Mouse (Mus musculus): ENCODE measurements at regions not wholly inside any gene's neighbourhood (a gene's known extent, or its start where the extent isn't known, plus 50 kb on each side); places are given as distances from the start of the nearest gene placed in this dataset.

DNA sequence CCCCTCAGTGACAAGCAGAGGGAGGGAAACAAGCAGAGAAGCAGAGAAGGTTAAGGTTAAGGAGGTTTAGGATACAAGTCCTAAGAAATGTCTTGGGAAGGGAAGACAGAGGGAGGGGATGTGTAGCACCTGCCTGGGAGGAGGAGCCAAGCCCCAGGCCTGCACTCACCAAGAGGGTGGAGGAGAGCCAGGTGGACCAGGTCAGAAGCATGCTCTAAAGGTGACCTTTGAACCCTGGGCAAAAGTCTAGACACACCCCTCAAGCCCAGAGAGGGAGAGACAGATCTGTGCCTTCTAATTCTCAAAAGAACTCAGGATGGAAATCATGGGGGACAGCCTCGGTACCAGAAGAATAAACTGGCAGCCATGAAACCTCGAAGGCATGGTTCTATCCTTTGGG lies 54.4 kb upstream of the Calm2 start:
- in situ Hi-C loops (cut with MboI; ENCODE audit: low sequenced_read_pairs), result no loop called here

DNA sequence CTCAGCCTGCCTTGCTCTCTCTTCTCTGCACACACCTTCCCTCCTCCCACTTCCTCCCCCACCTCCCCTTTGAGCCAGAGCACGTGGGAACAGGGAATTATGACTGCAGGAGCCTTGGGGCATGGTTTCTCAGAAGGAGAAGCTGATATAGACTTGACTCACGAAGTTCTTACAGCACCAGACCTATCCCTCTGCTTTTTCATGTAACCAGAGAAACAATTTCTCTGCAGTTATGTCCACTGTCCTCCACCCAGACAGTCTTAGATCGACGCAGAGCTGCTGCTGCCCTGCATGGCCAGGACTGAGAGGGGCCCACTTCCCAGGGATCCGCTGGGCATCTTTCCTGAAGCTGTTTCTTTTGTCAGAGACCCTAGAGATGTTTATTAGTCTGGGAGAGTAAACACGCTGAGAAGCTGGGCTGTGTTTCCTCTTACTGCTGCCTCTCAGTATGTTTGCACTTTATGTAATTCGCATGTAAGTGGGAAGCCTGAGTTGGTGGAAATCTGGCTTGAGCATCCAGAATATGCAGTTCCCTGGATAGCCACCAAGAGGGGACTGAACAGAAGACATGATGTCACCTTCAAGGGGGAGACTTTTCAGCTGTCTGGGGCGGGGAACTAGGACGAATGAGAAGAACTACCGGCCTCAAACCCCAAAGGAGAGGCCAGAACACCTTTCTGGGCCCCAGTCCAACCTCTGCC lies 55.1 kb upstream of the Calm2 start:
- in situ Hi-C loops (cut with MboI; ENCODE audit: low sequenced_read_pairs), result no loop called here

DNA sequence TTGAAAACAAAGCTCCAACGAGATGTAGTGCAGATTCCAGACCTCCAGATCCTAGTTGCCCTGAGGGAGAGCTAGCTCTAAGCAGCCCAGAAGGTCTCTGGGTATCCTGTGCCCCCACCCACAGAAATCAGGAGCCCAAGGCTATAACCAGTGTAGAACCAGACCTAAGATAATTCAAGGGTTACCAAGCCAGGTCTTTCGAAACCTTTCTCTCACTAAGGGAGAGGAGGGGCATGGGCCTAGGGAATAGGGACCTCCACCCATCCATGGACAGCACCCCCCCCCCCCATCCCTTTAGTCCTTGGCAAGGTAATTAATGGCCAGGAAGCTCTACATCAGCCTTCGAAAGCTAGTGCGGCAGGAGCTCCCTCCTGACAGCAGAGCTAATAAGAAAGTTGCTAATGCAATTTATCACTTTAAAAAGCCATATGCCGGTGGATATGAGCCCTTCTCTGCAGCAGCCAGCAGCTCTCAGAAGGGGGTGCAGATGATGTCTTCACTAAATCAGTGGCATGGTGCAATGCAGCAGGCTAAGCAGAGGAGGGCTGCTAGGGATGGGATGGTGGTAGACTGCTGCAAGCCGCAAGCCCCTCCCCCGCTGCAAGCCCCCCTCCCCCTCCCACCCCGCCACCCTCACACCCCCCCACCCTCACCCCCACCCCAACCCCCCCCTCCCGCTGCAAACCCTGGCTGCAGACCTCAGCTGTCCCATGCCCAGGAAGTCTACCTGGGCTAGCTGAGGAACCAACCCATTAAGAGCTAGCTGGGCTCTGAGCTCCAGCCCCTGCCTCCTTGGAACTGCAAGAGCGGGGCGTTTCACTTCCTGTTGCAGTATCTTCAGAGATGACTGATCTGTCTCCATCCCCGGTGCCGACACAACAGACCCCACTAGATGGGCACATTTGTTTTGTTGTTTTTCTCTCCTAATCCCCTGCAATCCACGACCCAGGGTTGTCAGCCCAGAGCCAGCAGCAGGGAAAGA lies 55.9 kb upstream of the Calm2 start:
- in situ Hi-C loops (cut with MboI; ENCODE audit: low sequenced_read_pairs), result no loop called here

DNA sequence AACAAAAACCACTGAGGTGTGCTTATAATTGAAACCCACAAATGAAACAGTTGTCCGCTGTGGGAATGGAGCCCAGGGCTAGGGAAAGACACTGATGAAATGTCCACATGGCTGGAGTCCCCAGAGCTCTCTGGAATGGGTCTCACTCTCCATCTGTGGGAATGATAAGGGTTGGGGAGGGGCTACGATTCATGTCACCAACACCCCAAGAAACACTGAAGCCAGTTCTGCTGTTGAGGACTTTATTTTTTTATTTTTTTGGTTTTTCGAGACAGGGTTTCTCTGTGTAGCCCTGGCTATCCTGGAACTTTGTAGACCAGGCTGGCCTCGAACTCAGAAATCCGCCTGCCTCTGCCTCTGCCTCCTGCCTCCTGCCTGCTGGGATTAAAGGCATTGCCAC lies 56.8 kb upstream of the Calm2 start:
- in situ Hi-C loops (cut with MboI; ENCODE audit: low sequenced_read_pairs), result no loop called here

DNA sequence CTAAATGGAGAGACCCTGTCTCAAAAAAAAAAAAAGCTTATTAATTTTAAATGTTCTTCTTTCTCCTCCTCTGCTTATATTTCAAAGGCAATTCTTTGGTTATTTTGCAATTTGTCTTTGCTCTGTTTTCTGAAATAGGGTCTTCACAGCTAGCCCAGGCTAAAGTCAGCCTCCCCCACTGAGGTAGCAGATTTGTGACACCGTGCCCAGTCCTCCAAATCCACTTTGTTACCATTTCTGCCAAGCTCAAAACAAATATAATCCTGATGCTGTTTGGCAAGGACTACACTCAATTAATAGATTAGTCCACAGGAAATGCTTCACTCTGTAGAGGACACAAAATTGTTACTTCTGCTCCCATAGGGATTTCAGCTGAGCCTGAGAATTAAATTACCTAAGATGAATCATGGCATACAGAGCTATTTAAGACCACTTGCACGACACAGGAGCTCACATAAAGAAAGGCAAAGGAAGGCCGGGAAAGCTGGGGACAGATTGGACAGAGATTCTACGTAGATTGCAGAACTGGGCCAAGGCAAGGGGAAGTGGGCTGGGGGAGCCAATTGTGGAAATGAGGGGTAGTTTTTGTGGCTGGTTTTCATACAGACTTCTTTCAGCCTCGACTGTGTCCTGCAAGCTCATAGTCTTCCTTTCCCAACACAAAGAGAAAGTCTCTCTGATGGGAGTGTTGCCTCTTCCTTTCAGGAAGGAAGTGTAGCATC lies 58.4 kb upstream of the Calm2 start:
- in situ Hi-C loops (cut with MboI; ENCODE audit: low sequenced_read_pairs), result no loop called here

DNA sequence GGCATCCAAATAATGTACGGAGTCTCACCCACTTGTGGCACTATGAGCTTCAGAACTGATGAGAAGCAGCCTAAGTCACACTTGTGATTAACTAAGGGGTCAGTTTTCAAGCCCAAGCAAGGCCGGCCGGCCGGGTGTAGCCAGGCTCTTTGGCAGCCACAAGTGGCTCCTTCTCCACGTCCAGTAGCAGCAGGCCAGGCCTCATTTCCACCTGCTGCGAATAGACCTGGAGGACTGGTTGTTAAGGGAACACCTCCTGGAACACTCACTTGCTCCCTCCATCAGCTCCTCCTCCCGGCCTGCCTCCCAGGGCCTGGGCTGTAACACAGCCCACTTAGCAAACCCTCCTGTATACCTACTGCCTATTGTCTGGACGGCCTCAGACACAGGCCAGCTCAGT lies 61.1 kb upstream of the Calm2 start:
- in situ Hi-C loops (cut with MboI; ENCODE audit: low sequenced_read_pairs), result no loop called here

DNA sequence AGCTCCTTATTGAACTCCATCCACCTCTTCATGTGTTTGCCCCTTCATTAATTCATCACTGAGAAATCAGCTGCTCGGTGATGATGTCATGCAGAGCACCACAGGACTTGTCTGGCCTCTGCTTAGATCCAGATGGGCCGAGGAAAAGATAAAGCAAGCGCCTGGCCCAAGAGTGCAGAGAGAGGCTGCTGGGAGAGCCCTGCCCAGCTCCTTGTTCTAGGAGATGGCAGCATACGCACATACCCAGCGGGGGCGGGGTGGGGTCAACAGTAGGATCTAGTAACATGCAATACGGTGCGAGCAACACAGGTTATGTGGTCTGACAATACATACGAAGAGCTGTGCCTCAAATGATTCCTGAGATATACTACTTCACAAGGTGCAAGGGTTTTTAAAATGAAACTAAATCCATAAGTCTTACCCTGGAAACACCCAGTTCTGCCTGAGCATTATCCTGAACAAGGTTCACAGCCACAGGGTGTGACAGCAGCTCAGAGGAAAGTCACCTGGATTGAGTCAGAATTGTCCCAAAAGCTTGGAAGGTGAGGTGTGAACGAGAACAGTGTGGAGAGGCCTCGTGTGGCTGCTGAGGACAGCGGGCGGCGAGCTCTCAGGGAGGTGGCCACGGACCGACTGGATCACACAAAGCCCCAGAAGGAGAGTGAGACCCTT lies 62.0 kb upstream of the Calm2 start:
- in situ Hi-C loops (cut with MboI; ENCODE audit: low sequenced_read_pairs), result no loop called here

DNA sequence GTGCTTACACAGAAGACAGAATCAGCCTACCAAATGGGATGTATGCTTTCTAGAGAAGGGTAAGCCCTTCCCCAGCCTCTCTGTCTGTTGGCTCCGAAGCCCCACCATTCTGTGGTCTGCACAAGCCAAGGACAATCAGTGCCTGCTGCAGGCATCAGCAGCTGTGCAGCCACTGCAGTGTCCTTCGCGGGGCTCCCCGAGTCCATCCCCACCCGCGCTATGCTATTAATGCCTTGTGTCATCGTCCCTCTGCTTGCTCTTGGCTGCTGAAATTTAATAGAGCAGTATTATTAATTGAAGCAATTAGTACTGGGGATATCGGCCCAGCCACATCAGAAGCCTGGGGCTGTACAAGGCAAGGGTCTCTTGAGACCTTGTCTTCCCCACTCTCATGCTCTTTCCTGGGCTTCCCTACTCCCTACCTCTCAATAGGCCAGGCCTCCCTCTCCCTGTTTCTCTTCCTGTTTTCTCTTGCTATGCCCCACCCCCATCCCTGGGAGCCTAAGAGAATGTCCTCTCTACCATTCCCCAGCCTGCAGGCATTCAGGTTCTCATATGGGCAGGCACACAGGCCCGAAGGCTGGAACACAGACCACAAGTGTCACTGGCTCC lies 65.4 kb upstream of the Calm2 start:
- in situ Hi-C loops (cut with MboI; ENCODE audit: low sequenced_read_pairs), result no loop called here

DNA sequence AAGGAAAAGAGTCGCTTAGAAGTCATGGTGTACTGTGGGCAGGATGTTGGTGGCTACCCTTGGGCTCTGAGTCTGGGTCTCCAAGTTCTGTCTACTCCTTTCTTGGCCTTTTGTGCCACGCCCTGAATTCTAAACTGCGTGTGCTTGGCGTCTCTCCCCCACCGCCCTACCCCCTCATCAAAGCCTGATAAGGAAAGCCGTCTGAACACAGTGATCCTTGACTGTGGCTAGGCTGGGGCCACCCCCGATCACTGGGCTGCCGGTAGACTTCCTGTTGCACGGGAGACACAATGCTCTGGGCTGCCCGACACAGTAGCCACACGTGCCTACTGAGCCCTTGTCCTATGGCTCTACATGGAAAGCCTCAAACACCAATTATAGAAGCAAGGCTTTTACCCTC lies 67.1 kb upstream of the Calm2 start:
- in situ Hi-C loops (cut with MboI; ENCODE audit: low sequenced_read_pairs), result no loop called here

DNA sequence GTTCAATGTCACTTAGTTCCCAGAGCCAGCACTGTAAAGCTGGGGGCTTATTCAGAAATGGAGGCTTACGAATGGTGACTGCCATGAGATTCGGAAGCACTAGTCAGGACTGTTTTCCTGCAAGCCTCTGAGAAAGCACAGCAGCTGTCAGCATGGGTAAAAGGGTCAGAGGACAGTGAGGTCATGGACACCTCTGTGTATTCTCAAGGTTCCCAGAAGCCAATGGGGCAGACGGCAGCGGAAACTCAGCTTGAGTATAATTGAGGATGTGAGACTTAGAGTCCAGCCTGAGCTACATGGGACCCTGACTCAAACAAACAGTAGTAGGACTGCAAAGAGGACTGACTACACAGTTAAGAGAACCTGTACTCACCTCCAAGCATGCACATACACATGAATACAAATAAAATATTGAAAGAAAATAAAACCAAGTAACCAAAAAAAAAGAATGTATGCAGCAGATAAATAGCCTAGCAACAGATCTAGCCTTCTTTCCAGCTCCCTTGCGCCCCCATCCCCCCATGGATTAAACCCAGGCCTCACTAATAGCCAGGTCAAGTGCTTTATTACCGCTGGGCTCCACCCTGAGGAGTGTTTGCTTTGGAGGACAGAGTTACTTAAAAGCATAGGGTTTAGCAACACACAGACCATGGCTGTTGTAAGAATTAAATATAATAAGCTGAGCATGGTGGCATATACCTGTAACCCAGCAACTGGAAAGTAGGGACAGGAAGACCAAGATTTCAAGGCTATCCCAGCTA lies 67.8 kb upstream of the Calm2 start:
- in situ Hi-C loops (cut with MboI; ENCODE audit: low sequenced_read_pairs), result no loop called here

DNA sequence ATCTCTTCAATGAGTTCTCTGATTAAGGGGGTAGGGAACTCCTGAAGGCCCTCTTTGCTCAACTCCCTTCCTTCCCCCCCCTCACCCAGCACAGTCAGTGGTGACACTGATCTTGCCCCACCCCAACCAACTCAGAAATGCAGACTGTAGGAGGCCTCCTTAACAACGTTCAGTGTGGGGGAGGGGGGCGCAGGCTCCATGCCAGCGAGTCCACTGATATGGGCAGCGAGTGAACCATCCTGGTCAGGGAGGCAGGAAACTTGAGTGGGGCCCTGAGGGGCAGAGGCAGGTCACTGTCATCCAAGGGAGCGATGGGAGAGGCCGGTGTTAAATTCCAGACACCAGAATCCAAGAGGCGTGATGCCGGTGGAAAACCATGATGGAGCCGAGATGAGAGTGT lies 70.5 kb upstream of the Calm2 start:
- in situ Hi-C loops (cut with MboI; ENCODE audit: low sequenced_read_pairs), result no loop called here

DNA sequence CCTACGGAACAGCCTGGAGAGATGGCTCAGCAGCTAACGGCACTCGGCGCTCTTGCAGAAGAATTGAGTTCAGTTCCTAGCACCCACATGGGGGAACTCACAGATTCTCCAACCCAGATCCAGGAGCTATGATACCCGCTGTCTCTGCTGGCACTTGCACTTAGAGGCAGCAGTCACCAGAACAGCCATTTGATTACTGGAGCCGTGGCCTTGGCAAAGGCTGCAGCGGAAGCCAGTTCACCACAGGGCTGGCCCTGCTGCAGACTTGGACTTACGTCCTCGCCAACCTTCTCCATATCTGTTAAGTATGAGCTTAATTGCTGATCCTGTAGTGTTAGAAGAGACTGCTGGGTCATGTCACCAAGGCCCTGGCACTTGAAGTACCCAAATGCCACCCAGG lies 72.7 kb upstream of the Calm2 start:
- in situ Hi-C loops (cut with MboI; ENCODE audit: low sequenced_read_pairs), result no loop called here

DNA sequence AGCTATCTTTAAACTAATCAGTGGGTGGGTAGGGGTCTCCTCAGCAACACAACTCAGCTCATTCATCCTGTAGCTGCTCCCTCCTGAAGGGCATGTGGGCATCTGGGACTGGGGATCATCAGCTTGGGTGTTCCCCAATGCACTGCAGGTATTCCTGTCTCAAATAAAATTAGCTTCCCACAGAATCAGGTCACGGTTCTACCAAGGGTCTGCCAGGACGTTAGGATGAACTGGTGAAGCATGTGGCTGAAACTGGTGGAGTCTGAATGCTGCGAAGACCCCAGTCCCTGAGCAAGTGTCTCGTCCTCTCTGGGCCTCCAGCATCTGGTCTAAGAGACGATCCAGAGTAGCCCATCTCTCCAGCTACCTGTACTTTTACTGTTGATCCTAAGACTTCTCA lies 74.1 kb upstream of the Calm2 start:
- in situ Hi-C loops (cut with MboI; ENCODE audit: low sequenced_read_pairs), result no loop called here

DNA sequence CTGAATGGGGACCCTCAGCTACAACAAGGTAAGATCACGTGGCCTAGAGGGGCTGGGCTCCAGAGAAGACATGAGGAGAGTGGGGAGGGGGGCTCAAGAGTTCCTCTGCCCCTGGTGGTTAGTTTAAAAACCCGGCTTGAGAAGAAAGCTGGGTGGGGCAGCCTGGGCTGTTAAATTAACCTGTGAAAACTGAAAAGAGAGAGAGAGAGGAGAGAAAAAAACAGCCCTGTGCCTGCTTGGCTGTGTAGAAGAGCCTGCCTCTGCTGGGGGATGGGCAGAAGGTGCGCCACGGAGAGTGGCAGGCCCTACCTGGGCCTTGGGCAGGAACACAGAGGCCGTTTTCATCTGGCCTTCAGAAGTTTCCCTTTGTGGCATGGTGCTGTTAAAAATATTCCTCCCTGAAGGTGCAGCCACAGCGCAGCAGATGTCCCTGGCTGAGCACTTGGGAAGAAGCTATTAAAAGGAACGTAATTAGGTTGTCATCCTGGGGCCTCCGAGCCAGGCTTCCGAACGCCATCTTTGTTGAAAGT lies 75.0 kb upstream of the Calm2 start:
- in situ Hi-C loops (cut with MboI; ENCODE audit: low sequenced_read_pairs), result no loop called here

DNA sequence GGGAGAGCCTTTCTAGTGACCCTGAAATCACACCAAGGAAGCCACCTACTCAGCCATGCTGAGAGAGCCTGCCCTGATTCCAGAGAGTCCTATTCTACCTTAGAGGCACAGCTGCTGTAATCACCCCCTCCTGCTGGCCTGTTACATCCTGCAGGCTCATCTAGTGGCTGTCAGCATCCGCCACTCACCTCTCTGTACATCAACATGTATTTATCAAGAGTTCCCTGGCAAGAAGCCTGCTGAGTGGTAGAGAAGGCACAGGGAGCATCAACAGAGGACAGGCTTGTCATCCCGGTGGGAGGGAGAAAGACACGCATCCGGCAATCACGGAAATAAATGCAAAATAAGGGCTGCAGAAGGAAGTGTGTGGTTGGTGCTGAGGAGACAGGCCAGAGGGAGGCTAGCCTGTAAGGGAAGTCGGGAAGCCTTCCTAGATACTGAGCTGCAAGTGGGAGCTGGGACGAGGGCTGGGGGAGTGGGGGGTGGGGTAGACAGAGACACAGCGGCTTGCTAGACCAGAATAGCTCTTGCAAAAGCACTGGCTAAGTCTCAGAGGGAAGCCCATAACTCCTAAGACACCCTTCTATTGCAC lies 75.9 kb upstream of the Calm2 start:
- in situ Hi-C loops (cut with MboI; ENCODE audit: low sequenced_read_pairs), result no loop called here

DNA sequence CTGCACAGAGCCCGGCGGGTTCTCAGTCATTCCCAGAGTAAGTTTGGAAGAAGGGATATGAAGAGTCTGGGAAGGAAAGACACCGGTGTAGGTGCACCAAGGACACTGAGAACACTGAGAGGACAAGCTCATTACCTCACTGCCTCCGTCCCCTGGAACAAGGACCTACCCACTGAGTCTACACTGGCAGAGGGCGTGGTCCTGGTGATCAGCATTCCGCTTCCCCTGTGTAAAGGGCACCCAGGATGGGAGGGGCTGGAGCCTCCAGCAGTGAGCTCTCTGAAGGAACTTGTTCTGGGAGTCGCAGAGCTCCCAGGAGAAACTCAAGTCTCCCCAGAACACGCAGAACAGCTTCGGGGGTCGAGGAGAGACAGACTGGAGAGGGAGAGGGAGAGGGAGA lies 76.9 kb upstream of the Calm2 start:
- in situ Hi-C loops (cut with MboI; ENCODE audit: low sequenced_read_pairs), result no loop called here

DNA sequence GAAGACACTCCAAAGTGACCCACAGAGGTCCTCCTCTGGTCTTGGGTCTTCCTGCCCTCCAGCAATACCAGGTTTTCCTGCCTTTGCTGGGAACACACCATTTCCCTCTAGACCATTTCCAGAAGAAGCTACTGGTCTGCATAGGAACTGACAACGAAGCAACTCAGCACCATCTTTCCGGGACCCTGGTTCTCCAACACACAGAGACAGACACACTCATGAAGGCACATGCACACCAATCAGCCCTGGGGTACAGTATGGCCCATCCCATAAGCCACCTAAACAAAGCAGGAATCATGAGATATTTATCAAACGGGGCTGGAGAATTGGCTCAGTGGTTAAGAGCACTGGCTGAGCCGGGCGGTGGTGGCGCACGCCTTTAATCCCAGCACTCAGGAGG lies 80.4 kb upstream of the Calm2 start:
- in situ Hi-C loops (cut with MboI; ENCODE audit: low sequenced_read_pairs), result no loop called here

DNA sequence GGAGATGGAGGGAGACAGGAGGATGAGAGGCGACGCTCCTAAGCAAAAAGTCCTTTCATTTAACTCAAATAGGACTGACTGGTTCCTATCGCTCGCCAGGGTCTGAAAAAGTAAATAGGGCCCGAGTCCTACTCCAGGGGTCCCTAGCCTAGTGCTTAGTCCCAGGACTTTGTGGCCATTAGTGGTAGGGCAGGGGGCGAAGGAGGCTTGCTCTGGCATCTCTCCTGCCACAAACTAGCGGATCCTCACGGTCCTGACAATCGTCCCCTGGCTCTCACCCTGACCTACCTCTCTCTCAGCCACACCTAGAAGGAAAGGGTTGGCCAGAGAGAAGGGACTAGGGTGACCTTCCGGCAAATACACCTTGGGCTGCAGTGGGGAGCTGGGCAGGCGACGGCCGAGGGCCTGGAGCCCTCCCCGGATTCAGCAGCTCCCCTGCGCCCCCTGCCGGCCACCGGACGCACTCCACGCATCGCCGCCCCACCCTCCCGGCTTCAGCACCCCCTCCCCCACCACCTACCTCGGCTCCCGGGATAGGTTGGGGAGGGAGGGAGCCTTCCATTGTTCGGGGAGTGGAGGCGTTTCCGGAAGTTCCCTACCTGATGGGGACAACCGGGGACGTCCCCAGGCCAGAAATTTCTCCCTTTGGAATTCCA lies 83.6 kb upstream of the Calm2 start:
- in situ Hi-C loops (cut with MboI; ENCODE audit: low sequenced_read_pairs), result no loop called here
